ENCODE assay signal across 17 mouse cellular contexts in the genomic region with DNA sequence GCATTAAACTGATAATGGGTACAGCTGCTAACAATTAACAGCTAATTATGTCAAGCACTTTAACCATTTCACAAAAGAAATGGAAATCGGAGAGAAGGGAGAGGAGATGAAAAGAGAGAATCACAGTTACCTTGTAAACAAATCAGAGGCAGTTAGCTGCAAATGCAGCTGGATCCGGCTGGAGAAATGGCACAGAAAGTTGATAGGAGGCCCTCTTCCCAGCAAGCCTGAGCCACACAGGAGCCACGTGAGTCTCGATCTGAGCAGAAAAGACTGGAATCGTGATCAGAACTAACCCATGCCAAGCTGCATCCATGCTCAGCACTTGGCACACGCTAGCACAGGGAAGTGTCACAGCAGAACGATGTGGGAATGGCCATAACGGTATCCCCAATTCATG.
DNase-seq lines count a peak whose midpoint lies in the region; ATAC-seq and TF ChIP-seq lines count a peak whose summit lies in the region.
"Had no signal": no experiment of that assay in that cellular context is flagged by ENCODE, and none has a peak within 500 bp of the region (broad histone marks: within the 10 kb centered on the region; RNA-seq: fewer than 3 reads in every experiment).

No protein-coding gene starts in this region.

- no peak for TF ChIP-seq CTCF in kidney, adult 2 months (conservative IDR thresholded peaks at IDR 0.05; ENCODE audit: insufficient read depth, insufficient read length, low read depth, low read length)

- no peaks in the 10 kb centered on the region for H3K36me3 ChIP-seq in forebrain, embryonic 11.5 days (ENCODE audit: control insufficient read depth, insufficient read depth, low read length)
- H3K36me3 ChIP-seq in forebrain, embryonic 10.5 days (replicated peaks) = no peaks in the 10 kb centered on the region
- H3K36me3 ChIP-seq in midbrain, embryonic 14.5 days (ENCODE audit: control insufficient read depth, insufficient read depth, low read length) = no peaks in the 10 kb centered on the region
- no peaks in the 10 kb centered on the region for H3K36me3 ChIP-seq in midbrain, embryonic 16.5 days (ENCODE audit: control insufficient read depth, insufficient read depth, low read length)
- H3K36me3 ChIP-seq in forebrain, embryonic 15.5 days = no peaks in the 10 kb centered on the region
- no peaks in the 10 kb centered on the region for H3K36me3 ChIP-seq in kidney, adult 2 months (ENCODE audit: control insufficient read depth, insufficient read depth, low read length)
- H3K36me3 ChIP-seq: heart, embryonic 12.5 days; liver, embryonic 13.5 days; neural tube, embryonic 12.5 days had no signal

- H3K4me2 ChIP-seq in forebrain, embryonic 11.5 days (ENCODE audit: low read depth, low read length, severe bottlenecking) = no peak overlapping the region
- H3K4me2 ChIP-seq in midbrain, embryonic 14.5 days (ENCODE audit: low read length) = no peak overlapping the region
- H3K4me2 ChIP-seq in midbrain, embryonic 16.5 days (ENCODE audit: low read length) = no peak overlapping the region
- no peak overlapping the region for H3K4me2 ChIP-seq in forebrain, embryonic 15.5 days (replicated peaks)
- H3K4me2 ChIP-seq: heart, embryonic 12.5 days; liver, embryonic 13.5 days; neural tube, embryonic 12.5 days had no signal

- DNase-seq in forebrain, embryonic 11.5 days (ENCODE audit: low spot score) = peak; percentile 60
- no peak for DNase-seq in forebrain, embryonic 10.5 days (ENCODE audit: extremely low spot score, low spot score)
- DNase-seq in midbrain, embryonic 14.5 days = peak; percentile 38
- no peak for DNase-seq in adrenal gland, postnatal 25 days
- no peak for DNase-seq in kidney, adult 2 months
- DNase-seq: adrenal gland, postnatal 14 days; cerebellum, adult 9-11 months; heart, postnatal 36 days; kidney, postnatal 14 days; liver, embryonic 13.5 days; thymus, postnatal 4 days had no signal

- H3K4me3 ChIP-seq in forebrain, embryonic 11.5 days (ENCODE audit: low read depth, low read length) = no peak overlapping the region
- no peak overlapping the region for H3K4me3 ChIP-seq in forebrain, embryonic 10.5 days
- H3K4me3 ChIP-seq in midbrain, embryonic 14.5 days (replicated peaks; ENCODE audit: low read depth, low read length) = no peak overlapping the region
- H3K4me3 ChIP-seq in midbrain, embryonic 16.5 days (ENCODE audit: low read depth, low read length) = no peak overlapping the region
- no peak overlapping the region for H3K4me3 ChIP-seq in forebrain, embryonic 15.5 days
- H3K4me3 ChIP-seq in kidney, adult 2 months (ENCODE audit: insufficient read depth, low read depth, low read length) = no peak overlapping the region
- H3K4me3 ChIP-seq: heart, embryonic 12.5 days; liver, embryonic 13.5 days; megakaryocyte, embryonic 14.5 days; neural tube, embryonic 12.5 days had no signal

- no peaks in the 10 kb centered on the region for H3K9me3 ChIP-seq in forebrain, embryonic 11.5 days (ENCODE audit: control insufficient read depth, low read length)
- H3K9me3 ChIP-seq in forebrain, embryonic 10.5 days = no peaks in the 10 kb centered on the region
- no peaks in the 10 kb centered on the region for H3K9me3 ChIP-seq in midbrain, embryonic 14.5 days (ENCODE audit: control insufficient read depth, low read length)
- no peaks in the 10 kb centered on the region for H3K9me3 ChIP-seq in midbrain, embryonic 16.5 days (replicated peaks; ENCODE audit: control insufficient read depth, low read length, poor library complexity, severe bottlenecking)
- H3K9me3 ChIP-seq in forebrain, embryonic 15.5 days = no peaks in the 10 kb centered on the region
- H3K9me3 ChIP-seq: heart, embryonic 12.5 days; liver, embryonic 13.5 days; megakaryocyte, embryonic 14.5 days; neural tube, embryonic 12.5 days had no signal

- 0 out of 2 replicates have a peak, but pooled peaks have one; percentile 14 for ATAC-seq in forebrain, embryonic 11.5 days (replicated peaks; ENCODE audit: low FRiP score)
- ATAC-seq in midbrain, embryonic 14.5 days (ENCODE audit: low FRiP score, low TSS enrichment) = no peak
- no peak; the same call in 1 of the 2 replicates for ATAC-seq in midbrain, embryonic 16.5 days
- ATAC-seq in forebrain, embryonic 15.5 days (replicated peaks) = peak; percentile 72; the same call in 1 of the 2 replicates
- ATAC-seq: intestine, embryonic 16.5 days had no signal

- no peak for TF ChIP-seq POLR2A in kidney, adult 2 months (IDR thresholded peaks at IDR 0.05; ENCODE audit: low read depth, low read length)

- no peaks in the 10 kb centered on the region for H3K27me3 ChIP-seq in forebrain, embryonic 11.5 days (ENCODE audit: control insufficient read depth, insufficient read depth, low read length)
- H3K27me3 ChIP-seq in forebrain, embryonic 10.5 days (ENCODE audit: poor library complexity, severe bottlenecking) = peaks cover 13% of the 10 kb centered on the region; the same call in 1 of the 2 replicates
- H3K27me3 ChIP-seq in midbrain, embryonic 14.5 days (ENCODE audit: control insufficient read depth, insufficient read depth, low read length) = no peaks in the 10 kb centered on the region
- no peaks in the 10 kb centered on the region for H3K27me3 ChIP-seq in midbrain, embryonic 16.5 days (ENCODE audit: control insufficient read depth, insufficient read depth, low read depth, low read length)
- H3K27me3 ChIP-seq in forebrain, embryonic 15.5 days = no peaks in the 10 kb centered on the region
- H3K27me3 ChIP-seq in kidney, adult 2 months (replicated peaks; ENCODE audit: control insufficient read depth, insufficient read depth, low read length) = no peaks in the 10 kb centered on the region
- H3K27me3 ChIP-seq: heart, embryonic 12.5 days; liver, embryonic 13.5 days; megakaryocyte, embryonic 14.5 days; neural tube, embryonic 12.5 days had no signal

- H3K9ac ChIP-seq in forebrain, embryonic 11.5 days (ENCODE audit: low read length) = no peak overlapping the region
- no peak overlapping the region for H3K9ac ChIP-seq in midbrain, embryonic 14.5 days (replicated peaks; ENCODE audit: low read length)
- no peak overlapping the region for H3K9ac ChIP-seq in midbrain, embryonic 16.5 days (ENCODE audit: low read depth, low read length)
- no peak overlapping the region for H3K9ac ChIP-seq in forebrain, embryonic 15.5 days (replicated peaks)
- H3K9ac ChIP-seq: heart, embryonic 12.5 days; liver, embryonic 13.5 days; neural tube, embryonic 12.5 days had no signal

- 42% methylated on average over 8 of the region's 8 CpGs for WGBS in forebrain, embryonic 11.5 days
- WGBS in forebrain, embryonic 10.5 days = 52% methylated on average over 8 of the region's 8 CpGs
- 64% methylated on average over 8 of the region's 8 CpGs for WGBS in midbrain, embryonic 14.5 days
- WGBS in midbrain, embryonic 16.5 days = 50% methylated on average over 8 of the region's 8 CpGs
- 9% methylated on average over 8 of the region's 8 CpGs for WGBS in forebrain, embryonic 15.5 days
- 48% methylated on average over 8 of the region's 8 CpGs for WGBS in kidney, adult 2 months

- peaks cover 16% of the 10 kb centered on the region; the same call in 1 of the 2 replicates for H3K4me1 ChIP-seq in forebrain, embryonic 11.5 days (replicated peaks; ENCODE audit: control insufficient read depth, insufficient read depth, low read length)
- peaks cover 53% of the 10 kb centered on the region for H3K4me1 ChIP-seq in forebrain, embryonic 10.5 days
- peaks cover 33% of the 10 kb centered on the region for H3K4me1 ChIP-seq in midbrain, embryonic 14.5 days (ENCODE audit: control insufficient read depth, insufficient read depth, low read length)
- H3K4me1 ChIP-seq in midbrain, embryonic 16.5 days (ENCODE audit: control insufficient read depth, insufficient read depth, low read length) = peaks cover 23% of the 10 kb centered on the region
- H3K4me1 ChIP-seq in forebrain, embryonic 15.5 days = peaks cover 42% of the 10 kb centered on the region
- no peaks in the 10 kb centered on the region for H3K4me1 ChIP-seq in kidney, adult 2 months (ENCODE audit: control insufficient read depth, insufficient read depth, low read length)
- H3K4me1 ChIP-seq: liver, embryonic 13.5 days; megakaryocyte, embryonic 14.5 days had no signal

- H3K27ac ChIP-seq in forebrain, embryonic 11.5 days (ENCODE audit: low read depth, low read length) = no peak overlapping the region
- no peak overlapping the region for H3K27ac ChIP-seq in forebrain, embryonic 10.5 days
- no peak overlapping the region for H3K27ac ChIP-seq in midbrain, embryonic 14.5 days (replicated peaks; ENCODE audit: low read depth, low read length)
- H3K27ac ChIP-seq in midbrain, embryonic 16.5 days (ENCODE audit: low read length) = no peak overlapping the region; the same call in 1 of the 2 replicates
- peak overlapping the region; percentile 51 for H3K27ac ChIP-seq in forebrain, embryonic 15.5 days (replicated peaks)
- no peak overlapping the region for H3K27ac ChIP-seq in kidney, adult 2 months (ENCODE audit: insufficient read depth, low read depth, low read length)
- H3K27ac ChIP-seq: liver, embryonic 13.5 days; neural tube, embryonic 12.5 days had no signal

Comparison
In these comparisons a context has a peak if more than half of its experiments do, and no peak if none do; other contexts are left out.
1. DNase-seq: peak in forebrain, embryonic 11.5 days (single experiment) and midbrain, embryonic 14.5 days (single experiment); none in forebrain, embryonic 10.5 days (single experiment), adrenal gland, postnatal 25 days (single experiment) and kidney, adult 2 months (single experiment).
2. ATAC-seq: peak in forebrain, embryonic 11.5 days (single experiment) and forebrain, embryonic 15.5 days (single experiment); none in midbrain, embryonic 14.5 days (single experiment) and midbrain, embryonic 16.5 days (single experiment).